Mouse (Mus musculus) lung, postnatal 10 days (tissue): ENCODE measurements at regions not wholly inside any gene's neighbourhood (a gene's known extent, or its start where the extent isn't known, plus 50 kb on each side); places are given as distances from the start of the nearest gene placed in this dataset.

ENCODE experiments used
- DNase-seq: peaks from one replicate; pipeline ENCODE4 v3.0.0; 2021

- DNase-seq, result no peak
Observed at GRCm38 (mm10) chr1:138771307-138772011, 76.9 kb downstream of the Lhx9 start.

- peak; percentile 7 for DNase-seq
Observed at GRCm38 (mm10) chr1:138762876-138763275, 85.5 kb downstream of the Lhx9 start.

GRCm38 (mm10) chr1:138757777-138758176, 90.6 kb downstream of the Lhx9 start:
- DNase-seq, result no peak

- no peak for DNase-seq
Observed at GRCm38 (mm10) chr1:138733308-138733707, 113.4 kb upstream of the Nek7 start.

GRCm38 (mm10) chr1:138731008-138731407, 111.1 kb upstream of the Nek7 start:
- no peak for DNase-seq

GRCm38 (mm10) chr1:138729089-138729699, 109.3 kb upstream of the Nek7 start:
- DNase-seq, result no peak

- peak; percentile 7 for DNase-seq
Observed at GRCm38 (mm10) chr1:138720728-138721127, 100.8 kb upstream of the Nek7 start.

GRCm38 (mm10) chr1:138719297-138719696, 99.4 kb upstream of the Nek7 start:
- no peak for DNase-seq

GRCm38 (mm10) chr1:138716991-138717390, 97.0 kb upstream of the Nek7 start:
- peak; percentile 8 for DNase-seq

GRCm38 (mm10) chr1:138715162-138715561, 95.2 kb upstream of the Nek7 start:
- DNase-seq, result no peak

- DNase-seq, result no peak
Observed at GRCm38 (mm10) chr1:138709229-138709608, 89.3 kb upstream of the Nek7 start.

- DNase-seq, result no peak
Observed at GRCm38 (mm10) chr1:138708507-138709228, 88.7 kb upstream of the Nek7 start.

GRCm38 (mm10) chr1:138707913-138708312, 88.0 kb upstream of the Nek7 start:
- DNase-seq, result no peak

GRCm38 (mm10) chr1:138703291-138703690, 83.3 kb upstream of the Nek7 start:
- no peak for DNase-seq

GRCm38 (mm10) chr1:138689234-138689633, 69.3 kb upstream of the Nek7 start:
- no peak for DNase-seq

- DNase-seq, result peak; percentile 6
Observed at GRCm38 (mm10) chr1:138686746-138687145, 66.8 kb upstream of the Nek7 start.

GRCm38 (mm10) chr1:138683711-138684110, 63.8 kb upstream of the Nek7 start:
- DNase-seq, result no peak

GRCm38 (mm10) chr1:138681970-138682369, 62.0 kb upstream of the Nek7 start:
- no peak for DNase-seq

- no peak for DNase-seq
Observed at GRCm38 (mm10) chr1:138674199-138674598, 54.3 kb upstream of the Nek7 start.
